Mouse (Mus musculus): ENCODE results near the gene Erp44. TPM values are rescaled to one million over a fixed set of nuclear protein-coding genes. Genes with fewer than 3 reads are reported as not detected.

Gene Erp44
- total and polyA plus RNA-seq, 3 experiments, result 31.1 to 31.6 TPM; not detected in 1

DNA sequence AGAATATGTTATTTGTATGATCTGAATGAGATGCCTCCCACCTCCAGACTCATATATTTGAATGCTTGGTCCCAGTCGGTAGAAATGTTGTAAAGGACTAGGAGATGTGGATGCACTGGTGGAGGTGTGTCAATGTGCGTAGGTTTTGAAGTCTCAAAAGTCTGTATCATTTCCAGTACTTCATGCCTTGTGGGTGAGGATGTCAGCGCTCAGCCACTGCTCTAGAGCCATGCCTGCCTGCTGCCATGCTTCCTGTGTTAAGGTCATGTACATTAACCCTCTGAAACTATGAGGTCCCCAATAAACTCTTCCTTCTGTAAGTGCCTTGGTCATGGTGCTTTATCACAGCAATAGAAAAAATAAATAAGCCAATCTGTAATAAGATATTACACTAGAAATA, 11.7 kb downstream of the Erp44 start:
- Histone ChIP-seq H3K9me3 (replicated peaks; ENCODE audit: insufficient read depth, low read length) (no peaks in the 10 kb centered on the region), H3K4me1 (ENCODE audit: control insufficient read depth in 1 of 2, insufficient read depth in 2 of 2, low read length in 2 of 2) (peaks cover 3 to 13% of the 10 kb centered on the region in 2 experiments; a peak in 3 of 4 replicates), H3K27me3 (ENCODE audit: control insufficient read depth in 1 of 2, insufficient read depth in 2 of 2, low read length in 2 of 2) (no peaks in the 10 kb centered on the region), H3K27ac (ENCODE audit: control insufficient read depth, low read depth, low read length) (no peak overlapping the region), H3K79me2 (ENCODE audit: control insufficient read depth, insufficient read depth, low read length, poor library complexity) (peaks cover 37% of the 10 kb centered on the region), H3K36me3 (ENCODE audit: control insufficient read depth in 1 of 2, insufficient read depth in 2 of 2, low read length in 2 of 2) (peaks cover 0 to 15% of the 10 kb centered on the region in 2 experiments; a peak in 3 of 4 replicates), H3K4me3 (ENCODE audit: control insufficient read depth in 1 of 2, insufficient read depth in 1 of 2, low read depth in 2 of 2, low read length in 2 of 2) (no peak overlapping the region), H3K9ac (ENCODE audit: control insufficient read depth, low read depth, low read length, poor library complexity, severe bottlenecking) (no peak overlapping the region)
- TF ChIP-seq MAZ (IDR thresholded peaks at IDR 0.05; ENCODE audit: low read depth, low read length) (no peak), MAFK (IDR thresholded peaks at IDR 0.05; ENCODE audit: borderline replicate concordance, low read depth, low read length) (no peak), ETS1 (IDR thresholded peaks at IDR 0.05; ENCODE audit: low read depth, low read length) (no peak), USF1 (IDR thresholded peaks at IDR 0.05; ENCODE audit: low read depth, low read length) (no peak), TBP (IDR thresholded peaks at IDR 0.05; ENCODE audit: low read depth, low read length) (no peak), ELF1 (IDR thresholded peaks at IDR 0.05; ENCODE audit: low read depth, low read length) (no peak), TCF12 (IDR thresholded peaks at IDR 0.05; ENCODE audit: low read depth, low read length) (no peak), CHD1 (IDR thresholded peaks at IDR 0.05; ENCODE audit: low read depth, low read length) (no peak), MYB (IDR thresholded peaks at IDR 0.05; ENCODE audit: low read depth, low read length) (no peak), ZMIZ1 (IDR thresholded peaks at IDR 0.05; ENCODE audit: low read depth, low read length) (no peak), JUND (IDR thresholded peaks at IDR 0.05; ENCODE audit: low read depth, low read length) (no peak), NELFE (IDR thresholded peaks at IDR 0.05; ENCODE audit: low read depth, low read length) (no peak), BHLHE40 (IDR thresholded peaks at IDR 0.05; ENCODE audit: borderline replicate concordance, low read depth, low read length) (no peak), POLR2AphosphoS5 (IDR thresholded peaks at IDR 0.05; ENCODE audit: borderline replicate concordance, low read depth, low read length) (no peak), RAD21 (IDR thresholded peaks at IDR 0.05; ENCODE audit: low read depth, low read length) (no peak), ZC3H11A (IDR thresholded peaks at IDR 0.05; ENCODE audit: low read depth, low read length) (no peak), KAT2A (conservative IDR thresholded peaks at IDR 0.05; ENCODE audit: low read depth, low read length) (no peak), MXI1 (IDR thresholded peaks at IDR 0.05; ENCODE audit: low read depth, low read length) (no peak), CTCF (IDR thresholded peaks at IDR 0.05 in 2 of 3, conservative IDR thresholded peaks at IDR 0.05 in 1 of 3; ENCODE audit: control insufficient read depth in 1 of 3, insufficient read depth in 1 of 3, low read depth in 2 of 3, low read length in 3 of 3, poor library complexity in 1 of 3, severe bottlenecking in 1 of 3) (no peak)
- DNase-seq (ENCODE audit: low read depth, low spot score), result no peak

DNA sequence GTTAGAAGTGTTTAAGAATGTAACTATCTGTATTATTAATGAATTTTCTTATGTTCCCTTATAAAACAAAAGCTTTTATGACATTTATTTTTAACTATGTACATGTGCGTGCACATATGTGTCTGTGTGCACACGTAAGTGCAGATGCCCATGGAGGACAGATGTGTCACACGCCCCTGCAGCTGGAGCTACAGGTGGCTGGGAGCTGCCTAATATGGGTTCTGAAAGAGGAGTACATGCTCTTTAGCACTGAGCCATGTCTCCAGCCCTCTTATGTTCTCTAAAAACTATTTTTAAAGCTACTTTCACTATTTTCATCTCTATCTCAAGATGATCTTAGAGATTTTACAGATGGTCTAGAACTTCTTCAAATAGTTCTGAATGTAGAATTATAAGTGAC, 21.3 kb downstream of the Erp44 start:
- peaks cover 11 to 15% of the 10 kb centered on the region in 2 experiments for H3K4me1 ChIP-seq (ENCODE audit: control insufficient read depth in 1 of 2, insufficient read depth in 2 of 2, low read length in 2 of 2)
- peaks cover 0 to 32% of the 10 kb centered on the region in 2 experiments; a peak in 3 of 4 replicates for H3K36me3 ChIP-seq (ENCODE audit: control insufficient read depth in 1 of 2, insufficient read depth in 2 of 2, low read length in 2 of 2)
- no peak overlapping the region for H3K4me3 ChIP-seq (ENCODE audit: control insufficient read depth in 1 of 2, insufficient read depth in 1 of 2, low read depth in 2 of 2, low read length in 2 of 2)
- H3K27ac ChIP-seq (ENCODE audit: control insufficient read depth, low read depth, low read length), result no peak overlapping the region
- peaks cover 14% of the 10 kb centered on the region for H3K79me2 ChIP-seq (ENCODE audit: control insufficient read depth, insufficient read depth, low read length, poor library complexity)
- DNase-seq (ENCODE audit: low read depth, low spot score), result no peak
- H3K27me3 ChIP-seq (ENCODE audit: control insufficient read depth in 1 of 2, insufficient read depth in 2 of 2, low read length in 2 of 2), result no peaks in the 10 kb centered on the region
- TF ChIP-seq HCFC1 (IDR thresholded peaks at IDR 0.05; ENCODE audit: low read depth, low read length), result no peak
- no peak for TF ChIP-seq NRF1 (IDR thresholded peaks at IDR 0.05; ENCODE audit: insufficient read depth, low read depth, low read length, poor library complexity, severe bottlenecking)
- no peak for TF ChIP-seq MEF2A (IDR thresholded peaks at IDR 0.05; ENCODE audit: extremely low read depth, insufficient replicate concordance, low read depth, low read length, poor library complexity, severe bottlenecking)
- TF ChIP-seq ETS1 (IDR thresholded peaks at IDR 0.05; ENCODE audit: low read depth, low read length), result no peak
- no peak for TF ChIP-seq SIN3A (IDR thresholded peaks at IDR 0.05; ENCODE audit: low read length)
- TF ChIP-seq CHD1 (IDR thresholded peaks at IDR 0.05; ENCODE audit: low read depth, low read length), result no peak
- no peak for TF ChIP-seq MYC (IDR thresholded peaks at IDR 0.05; ENCODE audit: low read depth, low read length)
- TF ChIP-seq JUND (IDR thresholded peaks at IDR 0.05; ENCODE audit: low read depth, low read length), result no peak
- TF ChIP-seq E2F4 (IDR thresholded peaks at IDR 0.05; ENCODE audit: borderline replicate concordance, low read depth, low read length), result no peak
- no peak for TF ChIP-seq ELF1 (IDR thresholded peaks at IDR 0.05; ENCODE audit: low read depth, low read length)
- TF ChIP-seq CHD2 (IDR thresholded peaks at IDR 0.05; ENCODE audit: low read length), result no peak
- TF ChIP-seq ZNF384 (IDR thresholded peaks at IDR 0.05; ENCODE audit: low read depth, low read length), result no peak
- no peaks in the 10 kb centered on the region for H3K9me3 ChIP-seq (replicated peaks; ENCODE audit: insufficient read depth, low read length)
- no peak overlapping the region for H3K9ac ChIP-seq (ENCODE audit: control insufficient read depth, low read depth, low read length, poor library complexity, severe bottlenecking)

Measured in MEL (cell line).